Mouse (Mus musculus) midbrain, embryonic 13.5 days (tissue): Measurements from ENCODE around the gene Tspan15. TPM values are rescaled to one million over a fixed set of nuclear protein-coding genes. Genes with fewer than 3 reads are reported as not detected.

Experiments used
- ATAC-seq: fragments of 200-750 bp; cut with Nextera tagmentation; 2 replicates; pipeline ENCODE4 v1.8.0; 2017; ENCODE audit warnings: mild to moderate bottlenecking, moderate TSS enrichment, moderate library complexity
- H3K27ac ChIP-seq: fragments of 300-500 bp; sonication (generic); 2 replicates; pipeline ENCODE4 v1.5.1; 2015; ENCODE audit warnings: inconsistent platforms, mild to moderate bottlenecking, moderate library complexity
- H3K27me3 ChIP-seq: fragments of 300-500 bp; sonication (generic); 2 replicates; pipeline ENCODE4 v1.6.1; 2015; ENCODE audit warnings: mild to moderate bottlenecking, inconsistent platforms
- H3K36me3 ChIP-seq: fragments of 300-500 bp; sonication (generic); 2 replicates; pipeline ENCODE4 v1.6.1; 2015; ENCODE audit warnings: mild to moderate bottlenecking, inconsistent platforms
- H3K4me1 ChIP-seq: fragments of 300-500 bp; sonication (generic); replicated peaks from 2 replicates; pipeline ENCODE4 v1.6.1; 2015; ENCODE audit warnings: inconsistent platforms
- H3K4me2 ChIP-seq: fragments of 300-500 bp; sonication (generic); replicated peaks from 2 replicates; pipeline ENCODE4 v1.6.1; 2015; ENCODE audit warnings: moderate library complexity, mild to moderate bottlenecking, inconsistent platforms
- H3K4me3 ChIP-seq: fragments of 300-500 bp; sonication (generic); replicated peaks from 2 replicates; pipeline ENCODE4 v1.5.1; 2015; ENCODE audit warnings: mild to moderate bottlenecking, inconsistent platforms
- H3K9ac ChIP-seq: fragments of 300-500 bp; sonication (generic); replicated peaks from 2 replicates; pipeline ENCODE4 v1.6.1; 2015; ENCODE audit warnings: mild to moderate bottlenecking, inconsistent platforms
- H3K9me3 ChIP-seq: fragments of 300-500 bp; sonication (generic); 2 replicates; pipeline ENCODE4 v1.6.1; 2016; ENCODE audit warnings: mild to moderate bottlenecking, inconsistent platforms
- WGBS: fragments of 180-500 bp; shearing (Covaris S2); methylation state at CpG from one replicate; pipeline ENCODE4 v1.1.7; 2015; 5-methylcytosine and 5-hydroxymethylcytosine counted together
- polyA plus RNA-seq: library from polyadenylated mRNA; unstranded; fragments of >200 nt; fragmentation: Nextera tagmentation; extraction: Ambion mirVana; gene quantifications from 2 replicates; pipeline ENCODE4 v1.2.1, GENCODE M21; 2015

The Tspan15 gene
- polyA plus RNA-seq, 1 experiment from 2014 or later = 15.0 TPM

DNA sequence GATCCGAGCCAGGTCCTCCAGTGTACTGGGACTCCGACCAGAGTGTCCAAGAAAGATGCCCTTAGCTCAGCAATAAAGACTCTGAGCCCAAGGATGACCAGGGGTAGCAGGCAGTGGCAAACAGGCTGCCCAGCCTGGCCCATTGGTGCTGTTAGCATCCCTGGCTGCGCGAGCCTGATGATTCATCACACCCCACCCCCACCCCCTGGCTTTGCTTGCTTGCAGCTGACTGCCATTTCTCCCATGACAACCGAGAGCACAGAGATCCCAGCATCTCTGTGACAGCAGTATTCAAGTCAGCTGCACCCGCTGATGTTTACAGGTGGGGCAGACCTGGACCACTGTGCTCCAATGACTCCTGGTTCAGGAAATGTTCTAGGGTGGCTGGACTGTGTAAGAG is 28.5 kb downstream of the Tspan15 start:
- Histone ChIP-seq H3K4me3 (no peak overlapping the region), H3K27me3 (no peaks in the 10 kb centered on the region), H3K9me3 (no peaks in the 10 kb centered on the region), H3K27ac (no peak overlapping the region), H3K36me3 (no peaks in the 10 kb centered on the region), H3K4me1 (no peaks in the 10 kb centered on the region), H3K9ac (no peak overlapping the region), H3K4me2 (no peak overlapping the region)
- 81% methylated on average over 6 of the region's 6 CpGs for WGBS
- no peak for ATAC-seq

DNA sequence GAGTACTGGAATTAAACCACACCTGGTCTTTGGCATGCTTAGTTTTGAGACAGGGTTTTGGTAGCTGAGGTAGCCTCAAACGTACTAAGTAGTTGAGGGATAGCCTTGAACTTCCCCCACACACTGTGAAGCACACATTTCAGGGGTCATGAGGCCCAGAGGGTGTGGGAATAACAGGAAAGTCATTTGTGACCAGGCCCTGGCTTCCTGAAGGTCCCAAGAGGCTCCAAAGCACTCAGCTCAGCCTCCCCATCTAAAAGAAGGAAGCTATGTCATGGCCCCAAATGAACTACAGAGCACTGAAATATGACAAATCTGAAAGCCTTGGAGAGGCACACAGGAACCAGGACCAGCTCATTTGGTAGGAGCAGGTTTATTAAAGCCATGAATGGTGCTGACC is 32.2 kb downstream of the Tspan15 start:
- WGBS = 64% methylated on average over 1 of the region's 1 CpGs

DNA sequence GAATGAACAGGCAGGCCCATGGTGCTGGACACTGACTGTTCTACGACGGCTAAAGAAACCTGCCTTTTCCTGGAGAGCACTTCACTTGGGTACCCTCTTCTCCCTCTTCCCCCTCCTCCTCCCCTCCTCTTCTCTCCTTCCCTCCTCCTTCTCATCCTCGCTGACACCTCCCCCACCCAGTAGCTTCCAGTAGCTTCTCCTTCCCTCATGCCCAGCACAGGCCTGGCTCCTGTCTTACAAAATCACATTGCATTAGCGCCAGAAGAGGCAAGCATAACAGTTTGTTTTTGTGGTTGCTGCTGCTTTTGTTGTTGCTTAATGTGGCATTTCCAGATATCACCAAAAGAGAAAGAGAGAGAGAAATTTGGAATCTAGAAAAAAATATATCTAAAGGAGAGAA is 33.6 kb downstream of the Tspan15 start:
- no peak for ATAC-seq
- H3K36me3 ChIP-seq = no peaks in the 10 kb centered on the region
- H3K4me2 ChIP-seq = no peak overlapping the region
- H3K27me3 ChIP-seq = no peaks in the 10 kb centered on the region
- no peak overlapping the region for H3K27ac ChIP-seq
- no peak overlapping the region for H3K9ac ChIP-seq
- 0 out of 2 replicates have a peak, but pooled peaks cover 8% of the 10 kb centered on the region for H3K4me1 ChIP-seq
- H3K9me3 ChIP-seq = no peaks in the 10 kb centered on the region
- H3K4me3 ChIP-seq = no peak overlapping the region
- WGBS = 67% methylated on average over 4 of the region's 4 CpGs

More for the DNA sequence above, 32.2 kb downstream of the Tspan15 start:
- no peaks in the 10 kb centered on the region for H3K27me3 ChIP-seq
- H3K4me2 ChIP-seq = no peak overlapping the region
- no peaks in the 10 kb centered on the region for H3K36me3 ChIP-seq
- no peak overlapping the region for H3K27ac ChIP-seq
- no peak overlapping the region for H3K4me3 ChIP-seq
- no peak overlapping the region for H3K9ac ChIP-seq
- ATAC-seq = no peak
- H3K9me3 ChIP-seq = no peaks in the 10 kb centered on the region
- H3K4me1 ChIP-seq = 0 out of 2 replicates have a peak, but pooled peaks cover 5% of the 10 kb centered on the region

DNA sequence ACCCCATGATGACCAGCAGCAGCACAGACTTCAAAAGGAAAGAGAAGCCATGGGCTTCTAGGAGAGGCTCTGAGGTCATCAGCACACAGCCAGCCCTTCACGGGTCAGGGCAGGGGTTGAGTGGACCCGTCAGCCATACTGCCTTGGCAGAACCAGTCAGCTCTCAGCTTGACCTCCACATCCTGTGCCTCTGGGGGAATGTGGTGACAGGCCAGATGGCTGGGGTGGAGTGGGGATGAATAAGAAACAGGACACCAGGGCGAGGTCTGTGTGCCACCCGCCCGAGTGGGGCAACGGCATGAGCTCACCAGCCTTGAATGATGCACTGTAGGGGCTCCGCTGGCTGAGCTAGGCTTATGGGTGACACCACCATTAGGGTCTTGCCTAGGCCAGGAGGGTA is 35.7 kb downstream of the Tspan15 start:
- Histone ChIP-seq H3K4me1 (0 out of 2 replicates have a peak, but pooled peaks cover 8% of the 10 kb centered on the region), H3K4me2 (no peak overlapping the region), H3K27me3 (no peaks in the 10 kb centered on the region), H3K4me3 (no peak overlapping the region), H3K9me3 (no peaks in the 10 kb centered on the region), H3K27ac (peak overlapping the region; percentile 19; the same call in 1 of the 2 replicates), H3K9ac (no peak overlapping the region), H3K36me3 (no peaks in the 10 kb centered on the region)
- ATAC-seq = no peak
- 83% methylated on average over 7 of the region's 7 CpGs for WGBS

DNA sequence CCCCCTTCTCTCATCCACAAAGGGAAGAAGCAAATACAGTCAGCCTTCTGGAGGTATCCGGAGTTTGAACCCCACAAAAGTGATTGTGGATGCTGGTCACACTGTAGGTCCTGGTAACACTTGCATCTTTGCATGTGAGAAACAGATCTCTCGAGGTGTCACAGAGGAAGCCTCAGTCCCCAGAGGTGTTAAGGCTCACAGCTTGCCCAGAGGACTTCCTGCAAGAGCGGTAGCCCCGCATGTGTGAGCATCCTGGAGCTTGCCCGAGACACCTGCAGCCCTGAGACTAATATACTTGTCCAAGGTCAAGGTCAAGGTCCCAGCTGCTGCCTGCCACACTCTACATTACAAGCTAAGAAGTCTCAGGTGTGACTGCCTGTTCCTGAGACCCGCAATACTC is 36.1 kb downstream of the Tspan15 start:
- Histone ChIP-seq H3K4me2 (no peak overlapping the region), H3K27ac (peak overlapping the region; percentile 19)
- WGBS = 80% methylated on average over 6 of the region's 6 CpGs

DNA sequence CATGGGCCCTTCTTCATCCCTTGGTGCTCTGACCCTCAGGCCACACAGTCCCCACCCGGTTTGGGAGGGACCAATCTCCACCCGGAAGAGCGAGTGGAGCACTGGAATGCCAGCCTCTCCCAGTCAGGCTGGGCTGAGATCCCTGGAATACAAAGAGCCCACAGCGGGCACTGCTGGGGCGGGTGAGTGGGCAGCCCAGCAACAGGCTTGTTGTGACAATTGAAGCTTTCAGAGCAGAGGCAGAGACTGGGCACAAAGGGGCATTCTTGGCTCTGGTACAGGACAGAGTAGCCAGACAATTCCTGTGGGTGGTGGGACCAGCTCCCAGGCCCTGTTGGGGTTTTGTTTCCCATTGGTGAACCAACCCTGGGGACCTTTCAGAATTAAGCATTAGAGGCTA is 36.6 kb downstream of the Tspan15 start:
- peak overlapping the region; percentile 21 for H3K27ac ChIP-seq
- peak; percentile 79 for ATAC-seq
- WGBS = 68% methylated on average over 5 of the region's 5 CpGs

More for the DNA sequence above, 36.1 kb downstream of the Tspan15 start:
- H3K9ac ChIP-seq = no peak overlapping the region
- H3K36me3 ChIP-seq = no peaks in the 10 kb centered on the region
- 0 out of 2 replicates have a peak, but pooled peaks cover 8% of the 10 kb centered on the region for H3K4me1 ChIP-seq
- H3K4me3 ChIP-seq = no peak overlapping the region
- no peaks in the 10 kb centered on the region for H3K9me3 ChIP-seq
- no peaks in the 10 kb centered on the region for H3K27me3 ChIP-seq
- no peak for ATAC-seq

DNA sequence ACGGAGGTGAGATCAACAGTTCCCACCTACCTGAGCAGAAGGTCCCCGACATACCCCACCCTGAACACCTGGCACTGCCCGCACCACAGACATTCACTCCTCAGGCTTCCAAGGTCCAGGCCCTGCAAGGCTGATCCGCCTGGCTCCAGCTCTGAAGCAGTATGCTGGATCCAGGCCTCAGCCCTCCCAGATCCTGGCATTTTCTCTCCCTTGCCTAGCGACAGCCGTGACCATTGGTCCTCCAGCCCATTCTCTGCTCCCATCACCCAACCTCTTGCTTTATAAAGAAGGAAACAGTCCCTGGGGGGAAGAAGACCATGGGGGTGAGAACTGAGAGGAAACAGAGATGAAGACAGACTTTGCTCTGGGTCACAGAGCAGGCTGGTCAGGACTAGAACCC is 37.0 kb downstream of the Tspan15 start:
- Histone ChIP-seq H3K4me3 (no peak overlapping the region), H3K9me3 (no peaks in the 10 kb centered on the region), H3K4me2 (no peak overlapping the region), H3K27ac (peak overlapping the region; percentile 21; the same call in 1 of the 2 replicates), H3K9ac (no peak overlapping the region), H3K27me3 (no peaks in the 10 kb centered on the region), H3K36me3 (no peaks in the 10 kb centered on the region), H3K4me1 (0 out of 2 replicates have a peak, but pooled peaks cover 8% of the 10 kb centered on the region)
- WGBS = 91% methylated on average over 6 of the region's 6 CpGs
- peak; percentile 40 for ATAC-seq

More for the DNA sequence above, 36.6 kb downstream of the Tspan15 start:
- no peaks in the 10 kb centered on the region for H3K27me3 ChIP-seq
- no peak overlapping the region for H3K4me3 ChIP-seq
- no peak overlapping the region for H3K4me2 ChIP-seq
- no peaks in the 10 kb centered on the region for H3K36me3 ChIP-seq
- 0 out of 2 replicates have a peak, but pooled peaks cover 8% of the 10 kb centered on the region for H3K4me1 ChIP-seq
- H3K9ac ChIP-seq = no peak overlapping the region
- H3K9me3 ChIP-seq = no peaks in the 10 kb centered on the region

DNA sequence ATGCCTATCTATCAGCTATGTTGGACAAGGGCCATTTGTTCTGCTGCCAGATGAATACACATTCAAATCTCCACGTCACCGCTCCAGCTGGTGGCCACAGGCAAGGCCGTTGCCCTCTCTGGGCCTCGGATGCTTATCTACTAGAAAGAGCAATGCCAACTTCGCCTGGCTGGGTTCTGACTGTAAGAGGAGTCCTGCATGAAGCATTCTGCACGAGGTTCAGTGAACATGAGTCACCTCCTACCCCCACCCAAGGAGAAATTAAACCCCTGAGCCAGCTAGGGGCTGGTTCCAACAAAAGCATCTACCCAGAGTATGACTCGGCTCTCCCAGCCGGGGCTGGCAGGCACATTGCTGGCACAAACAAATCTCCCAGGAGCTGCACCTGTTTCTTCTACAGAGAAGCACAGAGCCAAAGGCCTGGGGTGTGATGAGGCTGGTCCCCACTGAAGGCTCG is 38.3 kb downstream of the Tspan15 start:
- 0 out of 2 replicates have a peak, but pooled peaks cover 8% of the 10 kb centered on the region for H3K4me1 ChIP-seq
- H3K4me2 ChIP-seq = no peak overlapping the region
- no peaks in the 10 kb centered on the region for H3K9me3 ChIP-seq
- no peak overlapping the region for H3K27ac ChIP-seq
- no peak overlapping the region for H3K4me3 ChIP-seq
- no peaks in the 10 kb centered on the region for H3K27me3 ChIP-seq
- WGBS = 73% methylated on average over 9 of the region's 9 CpGs
- ATAC-seq = no peak
- no peak overlapping the region for H3K9ac ChIP-seq
- H3K36me3 ChIP-seq = no peaks in the 10 kb centered on the region

DNA sequence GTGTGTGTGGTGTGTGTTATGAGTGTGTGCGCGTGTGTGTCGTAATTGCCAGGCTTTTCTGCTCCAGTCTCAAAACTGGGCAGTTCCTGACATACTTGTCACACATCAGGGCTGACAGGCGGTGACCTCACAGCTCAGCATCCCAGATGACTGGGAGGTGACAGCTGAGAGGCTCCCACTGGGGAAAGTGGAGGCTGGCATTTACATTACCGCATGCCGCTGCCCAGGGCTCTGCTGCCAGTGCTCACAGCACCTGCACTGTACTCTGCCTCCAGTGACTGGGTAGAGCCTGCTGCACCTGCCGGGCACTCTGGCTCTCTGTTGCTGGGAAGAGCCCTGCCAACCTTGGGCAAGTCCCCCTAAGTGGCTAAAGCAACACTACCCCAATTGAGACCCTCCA is 40.2 kb downstream of the Tspan15 start:
- WGBS = 93% methylated on average over 7 of the region's 7 CpGs
- H3K36me3 ChIP-seq = no peaks in the 10 kb centered on the region
- H3K27me3 ChIP-seq = 0 out of 2 replicates have a peak, but pooled peaks cover 6% of the 10 kb centered on the region
- 0 out of 2 replicates have a peak, but pooled peaks cover 8% of the 10 kb centered on the region for H3K4me1 ChIP-seq
- ATAC-seq = no peak
- H3K9ac ChIP-seq = 0 out of 2 replicates have a peak overlapping the region, but pooled peaks have one; percentile 3
- H3K4me2 ChIP-seq = no peak overlapping the region
- H3K9me3 ChIP-seq = no peaks in the 10 kb centered on the region
- H3K27ac ChIP-seq = no peak overlapping the region
- H3K4me3 ChIP-seq = no peak overlapping the region

DNA sequence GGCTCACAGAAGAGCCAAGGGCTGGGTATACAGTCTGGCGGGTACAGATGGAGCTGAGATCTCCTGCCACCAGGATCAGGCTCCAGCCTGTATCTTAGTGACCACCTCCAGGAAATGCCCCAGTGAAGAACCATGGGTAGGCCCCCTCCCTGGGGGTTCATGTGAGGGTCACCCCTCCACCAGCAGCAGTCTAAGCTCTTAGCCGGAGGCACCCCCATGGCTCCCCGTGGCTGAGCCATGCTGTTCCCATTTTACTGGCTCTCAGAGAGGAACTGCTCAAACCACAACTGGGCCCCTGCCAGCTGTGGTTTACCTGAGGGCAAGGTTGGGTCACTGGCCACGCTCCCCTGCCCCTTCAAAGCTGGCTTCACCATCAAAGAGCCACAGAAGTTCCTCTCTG is 41.1 kb downstream of the Tspan15 start:
- Histone ChIP-seq H3K9me3 (no peaks in the 10 kb centered on the region), H3K4me2 (no peak overlapping the region), H3K36me3 (no peaks in the 10 kb centered on the region), H3K4me1 (0 out of 2 replicates have a peak, but pooled peaks cover 5% of the 10 kb centered on the region), H3K9ac (no peak overlapping the region), H3K27me3 (0 out of 2 replicates have a peak, but pooled peaks cover 9% of the 10 kb centered on the region), H3K27ac (no peak overlapping the region), H3K4me3 (no peak overlapping the region)
- ATAC-seq = no peak
- 87% methylated on average over 4 of the region's 4 CpGs for WGBS

DNA sequence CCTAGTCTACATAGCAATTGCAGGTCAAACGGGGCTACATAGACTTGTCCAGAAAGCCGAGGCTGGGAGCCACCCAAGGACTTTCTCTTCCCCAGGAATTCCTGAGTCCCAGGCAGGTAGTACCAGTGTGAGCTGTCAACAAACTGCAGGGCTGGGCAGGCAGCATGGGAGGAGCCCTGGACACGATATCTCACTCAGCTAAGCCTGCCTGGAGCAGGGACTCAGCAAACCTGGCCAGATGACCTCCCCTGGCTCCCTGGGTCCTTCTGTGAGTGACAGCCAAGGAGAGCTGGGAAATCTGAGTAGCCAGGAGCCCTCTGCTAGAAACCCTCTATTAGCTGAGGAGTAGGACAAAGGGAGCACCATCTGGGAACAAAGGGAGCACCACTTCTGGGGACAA is 41.7 kb downstream of the Tspan15 start:
- Histone ChIP-seq H3K27ac (no peak overlapping the region), H3K4me2 (no peak overlapping the region), H3K27me3 (0 out of 2 replicates have a peak, but pooled peaks cover 10% of the 10 kb centered on the region), H3K9ac (no peak overlapping the region), H3K4me3 (no peak overlapping the region), H3K36me3 (no peaks in the 10 kb centered on the region), H3K4me1 (0 out of 2 replicates have a peak, but pooled peaks cover 3% of the 10 kb centered on the region), H3K9me3 (no peaks in the 10 kb centered on the region)
- 76% methylated on average over 3 of the region's 3 CpGs for WGBS
- no peak for ATAC-seq

DNA sequence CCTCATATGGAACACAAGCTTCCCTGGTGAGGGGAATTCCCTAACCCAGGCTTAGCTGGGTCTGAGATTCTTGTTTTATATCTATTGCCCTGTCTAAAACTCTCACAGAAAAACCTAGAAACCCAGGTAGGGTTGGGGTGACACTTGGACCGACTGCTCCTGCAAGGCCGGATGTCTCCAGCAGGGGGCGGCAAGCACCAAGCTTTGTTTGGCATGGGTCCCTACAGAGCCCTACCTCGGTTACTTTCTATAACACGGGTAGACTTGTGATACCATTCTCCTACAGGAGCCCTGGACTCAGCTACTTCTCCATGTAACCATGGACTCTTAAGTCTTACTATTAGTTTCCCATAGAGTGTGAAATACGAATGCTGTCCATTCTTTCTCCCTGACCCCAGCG is 44.2 kb downstream of the Tspan15 start:
- Histone ChIP-seq H3K9me3 (no peaks in the 10 kb centered on the region), H3K4me1 (no peaks in the 10 kb centered on the region), H3K27ac (no peak overlapping the region), H3K4me3 (no peak overlapping the region), H3K36me3 (no peaks in the 10 kb centered on the region), H3K27me3 (peaks cover 21% of the 10 kb centered on the region), H3K9ac (no peak overlapping the region), H3K4me2 (no peak overlapping the region)
- WGBS = 23% methylated on average over 7 of the region's 7 CpGs
- ATAC-seq = peak; percentile 61

DNA sequence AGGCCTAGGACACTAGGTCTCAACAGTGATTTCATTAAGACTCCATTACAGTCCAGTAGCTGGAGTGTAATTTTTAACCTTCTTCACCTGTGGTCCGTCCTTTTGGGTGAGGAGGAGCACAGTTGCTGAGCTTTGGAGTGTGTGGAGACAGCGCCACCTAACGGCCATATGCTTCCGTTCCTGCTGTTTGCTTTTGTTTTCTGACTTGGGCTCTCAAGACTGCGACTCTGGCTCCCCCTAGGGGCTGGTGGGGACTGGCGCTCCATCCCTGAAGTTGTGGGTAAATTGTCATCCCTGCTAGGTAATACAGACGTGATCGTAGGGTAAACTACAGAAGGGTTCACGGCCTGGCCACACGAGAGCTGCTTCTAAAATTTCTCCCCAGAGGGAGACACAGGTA is 48.0 kb downstream of the Tspan15 start:
- peak; percentile 71 for ATAC-seq
- H3K36me3 ChIP-seq = no peaks in the 10 kb centered on the region
- no peaks in the 10 kb centered on the region for H3K4me1 ChIP-seq
- peaks cover 42% of the 10 kb centered on the region for H3K27me3 ChIP-seq
- H3K9me3 ChIP-seq = no peaks in the 10 kb centered on the region; the same call in 1 of the 2 replicates
- no peak overlapping the region for H3K4me3 ChIP-seq
- H3K27ac ChIP-seq = no peak overlapping the region
- H3K4me2 ChIP-seq = no peak overlapping the region
- WGBS = 3% methylated on average over 10 of the region's 10 CpGs
- no peak overlapping the region for H3K9ac ChIP-seq
